Comparison of ENCODE assay signal across 8 mouse cellular contexts in genomic region chr8:104533971-104534778, GRCm38 (mm10). TPM values are rescaled to one million over a fixed set of nuclear protein-coding genes. Genes with fewer than 3 reads are reported as not detected.
DNase-seq lines count a peak whose midpoint lies in the region; ATAC-seq and TF ChIP-seq lines count a peak whose summit lies in the region.

Gene Nae1 (minus strand): TSS chr8:104534637.
Gene Car7 (plus strand): TSS chr8:104534689.

- no peak within 1 kb of the TSS for H3K27ac ChIP-seq in ES-Bruce4 (ENCODE audit: insufficient read depth, low read length)
- peak within 1 kb of the TSS; percentile 75 for H3K27ac ChIP-seq in forebrain, embryonic 13.5 days
- peak within 1 kb of the TSS; percentile 71 for H3K27ac ChIP-seq in liver, postnatal 0 days (ENCODE audit: low read depth)
- peak within 1 kb of the TSS; percentile 82 for H3K27ac ChIP-seq in neural tube, embryonic 14.5 days (ENCODE audit: low read depth, low read length)

- intact Hi-C loops in heart, postnatal 10 days (cut with DNase I): loop anchor here (1.0 to 5.0 kb wide), 2 partner anchors 36 to 192 kb away; no protein-coding TSS in a partner anchor

- peak; percentile 90 for TF ChIP-seq CTCF in ES-Bruce4 (IDR thresholded peaks at IDR 0.05; ENCODE audit: low read depth, low read length)
- peak; percentile 100 for TF ChIP-seq CTCF in liver, postnatal 0 days (IDR thresholded peaks at IDR 0.05; ENCODE audit: low read depth)

- peak; percentile 95 to 98 for DNase-seq in heart, postnatal 10 days
- DNase-seq in large intestine, adult 2 months (ENCODE audit: low read depth, low spot score): peak; percentile 77
- peak; percentile 96 for DNase-seq in liver, postnatal 0 days
- DNase-seq in testis, postnatal 10 days (ENCODE audit: low spot score): peak; percentile 96

- H3K4me3 ChIP-seq in ES-Bruce4 (ENCODE audit: low read depth, low read length): peak within 1 kb of the TSS; percentile 88
- peak within 1 kb of the TSS; percentile 89 for H3K4me3 ChIP-seq in forebrain, embryonic 13.5 days
- peak within 1 kb of the TSS; percentile 90 for H3K4me3 ChIP-seq in liver, postnatal 0 days (ENCODE audit: low read depth, low read length)
- H3K4me3 ChIP-seq in neural tube, embryonic 14.5 days (ENCODE audit: low read depth, low read length): peak within 1 kb of the TSS; percentile 78

- TF ChIP-seq EP300 in ES-Bruce4 (IDR thresholded peaks at IDR 0.05; ENCODE audit: insufficient read depth, low read depth, low read length): no peak
- TF ChIP-seq EP300 in liver, postnatal 0 days (IDR thresholded peaks at IDR 0.05; ENCODE audit: low read depth): no peak

- no peaks in the 10 kb centered on the region for H3K9me3 ChIP-seq in ES-Bruce4 (replicated peaks; ENCODE audit: control insufficient read depth, insufficient read depth, low read length, poor library complexity, severe bottlenecking)
- H3K9me3 ChIP-seq in forebrain, embryonic 13.5 days (replicated peaks): no peaks in the 10 kb centered on the region
- no peaks in the 10 kb centered on the region for H3K9me3 ChIP-seq in liver, postnatal 0 days (ENCODE audit: low read length)
- H3K9me3 ChIP-seq in neural tube, embryonic 14.5 days (ENCODE audit: control insufficient read depth, low read length): no peaks in the 10 kb centered on the region

- peak; percentile 64 for TF ChIP-seq POLR2A in ES-Bruce4 (IDR thresholded peaks at IDR 0.05; ENCODE audit: insufficient read depth, low read length)

- peak; percentile 85 for ATAC-seq in cerebellum, adult (ENCODE audit: insufficient number of reproducible peaks, low FRiP score, low TSS enrichment)
- peak; percentile 97 for ATAC-seq in forebrain, embryonic 13.5 days
- ATAC-seq in liver, postnatal 0 days: peak; percentile 97
- peak; percentile 97 for ATAC-seq in neural tube, embryonic 14.5 days (ENCODE audit: low read depth)

- no peaks in the 10 kb centered on the region for H3K27me3 ChIP-seq in ES-Bruce4 (ENCODE audit: control insufficient read depth, insufficient read depth, low read length, poor library complexity, severe bottlenecking)
- peaks cover 10% of the 10 kb centered on the region for H3K27me3 ChIP-seq in forebrain, embryonic 13.5 days
- no peaks in the 10 kb centered on the region; the same call in 1 of the 2 replicates for H3K27me3 ChIP-seq in liver, postnatal 0 days (ENCODE audit: insufficient read depth, low read length)
- H3K27me3 ChIP-seq in neural tube, embryonic 14.5 days (ENCODE audit: control insufficient read depth, insufficient read depth, low read length): 0 out of 2 replicates have a peak, but pooled peaks cover 3% of the 10 kb centered on the region

- no peaks in the 10 kb centered on the region for H3K4me1 ChIP-seq in ES-Bruce4 (ENCODE audit: control insufficient read depth, insufficient read depth, low read length)
- H3K4me1 ChIP-seq in forebrain, embryonic 13.5 days: peaks cover 27% of the 10 kb centered on the region
- peaks cover 30% of the 10 kb centered on the region for H3K4me1 ChIP-seq in liver, postnatal 0 days (ENCODE audit: insufficient read depth)
- peaks cover 7% of the 10 kb centered on the region for H3K4me1 ChIP-seq in neural tube, embryonic 14.5 days (ENCODE audit: control insufficient read depth, insufficient read depth, low read length)

- H3K9ac ChIP-seq in ES-Bruce4 (ENCODE audit: low read depth, poor library complexity, severe bottlenecking): peak within 1 kb of the TSS; percentile 94
- peak within 1 kb of the TSS; percentile 98 for H3K9ac ChIP-seq in forebrain, embryonic 13.5 days
- peak within 1 kb of the TSS; percentile 93 for H3K9ac ChIP-seq in liver, postnatal 0 days (replicated peaks)
- H3K9ac ChIP-seq in neural tube, embryonic 14.5 days (replicated peaks; ENCODE audit: low read depth, low read length): peak within 1 kb of the TSS; percentile 88

- H3K36me3 ChIP-seq in ES-Bruce4 (ENCODE audit: control insufficient read depth, insufficient read depth, low read length, poor library complexity, severe bottlenecking): peaks cover 14% of the 10 kb centered on the region
- H3K36me3 ChIP-seq in forebrain, embryonic 13.5 days (ENCODE audit: poor library complexity, severe bottlenecking): peaks cover 11% of the 10 kb centered on the region
- peaks cover 6% of the 10 kb centered on the region; the same call in 1 of the 2 replicates for H3K36me3 ChIP-seq in liver, postnatal 0 days (replicated peaks; ENCODE audit: insufficient read depth, low read length)
- H3K36me3 ChIP-seq in neural tube, embryonic 14.5 days (ENCODE audit: control insufficient read depth, insufficient read depth, low read length): peaks cover 5% of the 10 kb centered on the region; the same call in 1 of the 2 replicates

- H3K4me2 ChIP-seq in forebrain, embryonic 13.5 days: peak within 1 kb of the TSS; percentile 74
- H3K4me2 ChIP-seq in liver, postnatal 0 days (ENCODE audit: low read depth, low read length): peak within 1 kb of the TSS; percentile 96
- peak within 1 kb of the TSS; percentile 63 for H3K4me2 ChIP-seq in neural tube, embryonic 14.5 days (ENCODE audit: low read depth, low read length)

- under 1% methylated on average over 66 of the region's 70 CpGs for WGBS in forebrain, embryonic 13.5 days
- under 1% methylated on average over 69 of the region's 70 CpGs for WGBS in large intestine, adult 2 months
- under 1% methylated on average over 62 of the region's 70 CpGs for WGBS in liver, postnatal 0 days (ENCODE audit: insufficient replicate concordance)
- under 1% methylated on average over 67 of the region's 70 CpGs for WGBS in neural tube, embryonic 14.5 days

RNA-seq across cellular contexts. Expression of gene Nae1, which starts in this region (rescaled TPM):
- polyA plus RNA-seq in ES-Bruce4 (2011; ENCODE audit: insufficient read depth, insufficient read length, low read depth, missing spikeins): 114 and 125 TPM in 2 replicates
- polyA plus RNA-seq in forebrain, embryonic 13.5 days (2015; fragmentation: Nextera tagmentation; extraction: Ambion mirVana): 113 and 115 TPM in 2 replicates
- 10 to 100 TPM; 32.9 to 36.4 TPM for total RNA-seq in heart, postnatal 10 days (2021)
- 9.9 and 10.4 TPM in 2 replicates for polyA plus RNA-seq in large intestine, adult 2 months (2012; rRNA removed)
- polyA plus RNA-seq in liver, postnatal 0 days (2015; fragmentation: Nextera tagmentation; extraction: Ambion mirVana): 24.3 and 24.4 TPM in 2 replicates
- 102 and 117 TPM in 2 replicates for polyA plus RNA-seq in neural tube, embryonic 14.5 days (2014; fragmentation: Nextera tagmentation; extraction: Ambion mirVana)

RNA-seq across cellular contexts. Expression of gene Car7, which starts in this region (rescaled TPM):
- 1.2 and 1.4 TPM in 2 replicates for polyA plus RNA-seq in ES-Bruce4 (2011; ENCODE audit: insufficient read depth, insufficient read length, low read depth, missing spikeins)
- 1.6 and 1.7 TPM in 2 replicates for polyA plus RNA-seq in forebrain, embryonic 13.5 days (2015; fragmentation: Nextera tagmentation; extraction: Ambion mirVana)
- total RNA-seq in heart, postnatal 10 days (2021): 1 to 10 TPM; 3.9 to 4.2 TPM
- 1.4 and 1.9 TPM in 2 replicates for polyA plus RNA-seq in large intestine, adult 2 months (2012; rRNA removed)
- polyA plus RNA-seq in liver, postnatal 0 days (2015; fragmentation: Nextera tagmentation; extraction: Ambion mirVana): 2.1 and 3.5 TPM in 2 replicates
- 1.6 and 2.2 TPM in 2 replicates for polyA plus RNA-seq in neural tube, embryonic 14.5 days (2014; fragmentation: Nextera tagmentation; extraction: Ambion mirVana)
